Mouse (Mus musculus): ENCODE measurements around the gene Gapdh.

GRCm38 (mm10) chr6:125196301-125196700, 30.0 kb upstream of the Gapdh start:
- no peak for TF ChIP-seq POLR2A (IDR thresholded peaks at IDR 0.05; ENCODE audit: borderline replicate concordance, extremely low read depth, low read depth, low read length)
- TF ChIP-seq CTCF (IDR thresholded peaks at IDR 0.05; ENCODE audit: insufficient read depth, low read length) = no peak
